Mouse (Mus musculus): ENCODE measurements at regions not wholly inside any gene's neighbourhood (a gene's known extent, or its start where the extent isn't known, plus 50 kb on each side); places are given as distances from the start of the nearest gene placed in this dataset.
A peak's percentile ranks its signal among the peaks of the same experiment; 100 is the strongest.

- no peak for DNase-seq
Measured at GRCm38 (mm10) chr15:60104126-60104525, 87.7 kb upstream of the 4933412E24Rik start.

- DNase-seq: no peak
Measured at GRCm38 (mm10) chr15:60101485-60102280, 85.3 kb upstream of the 4933412E24Rik start.

- peak; percentile 30 to 57 for DNase-seq
Measured at GRCm38 (mm10) chr15:60097141-60097540, 80.7 kb upstream of the 4933412E24Rik start.

DNA sequence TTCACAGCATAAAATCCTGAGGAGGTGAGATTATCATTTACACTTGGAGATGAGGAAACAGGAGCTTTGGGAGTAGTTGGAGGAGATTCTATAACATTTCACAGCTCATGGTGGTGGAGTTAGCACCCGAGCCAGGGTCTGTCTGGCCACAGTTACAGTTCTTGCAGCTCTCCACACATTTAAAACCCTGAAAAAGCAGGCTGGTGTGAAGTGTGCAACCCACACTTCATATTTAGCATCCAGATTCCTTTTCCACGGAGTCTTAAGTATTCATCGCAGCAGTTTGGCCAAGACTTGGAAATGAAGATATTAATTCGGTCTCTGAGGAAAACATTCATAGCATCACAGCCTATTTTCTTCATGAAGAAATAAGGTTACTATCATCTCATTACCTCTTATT, 79.7 kb upstream of the 4933412E24Rik start:
- no peak for DNase-seq

DNA sequence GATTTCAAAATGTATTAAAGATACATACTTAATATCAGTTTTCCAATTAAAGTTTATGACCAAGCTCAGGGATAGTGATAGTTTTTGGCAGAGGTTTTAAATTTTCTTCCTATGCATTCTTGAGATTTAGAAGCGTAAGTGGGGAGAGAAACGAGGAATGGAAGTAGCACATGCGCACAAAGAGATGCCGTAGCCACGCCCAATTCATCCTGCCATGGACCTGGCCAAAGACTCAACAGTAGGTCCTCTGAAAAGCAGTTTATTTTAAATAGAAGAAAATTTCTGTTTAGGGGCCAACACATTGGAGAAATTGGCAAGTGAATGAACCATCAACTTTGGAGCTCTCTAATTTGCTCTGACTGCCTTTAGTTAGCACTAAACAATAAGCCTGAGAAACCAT, 73.5 kb upstream of the 4933412E24Rik start:
- DNase-seq: no peak

DNA sequence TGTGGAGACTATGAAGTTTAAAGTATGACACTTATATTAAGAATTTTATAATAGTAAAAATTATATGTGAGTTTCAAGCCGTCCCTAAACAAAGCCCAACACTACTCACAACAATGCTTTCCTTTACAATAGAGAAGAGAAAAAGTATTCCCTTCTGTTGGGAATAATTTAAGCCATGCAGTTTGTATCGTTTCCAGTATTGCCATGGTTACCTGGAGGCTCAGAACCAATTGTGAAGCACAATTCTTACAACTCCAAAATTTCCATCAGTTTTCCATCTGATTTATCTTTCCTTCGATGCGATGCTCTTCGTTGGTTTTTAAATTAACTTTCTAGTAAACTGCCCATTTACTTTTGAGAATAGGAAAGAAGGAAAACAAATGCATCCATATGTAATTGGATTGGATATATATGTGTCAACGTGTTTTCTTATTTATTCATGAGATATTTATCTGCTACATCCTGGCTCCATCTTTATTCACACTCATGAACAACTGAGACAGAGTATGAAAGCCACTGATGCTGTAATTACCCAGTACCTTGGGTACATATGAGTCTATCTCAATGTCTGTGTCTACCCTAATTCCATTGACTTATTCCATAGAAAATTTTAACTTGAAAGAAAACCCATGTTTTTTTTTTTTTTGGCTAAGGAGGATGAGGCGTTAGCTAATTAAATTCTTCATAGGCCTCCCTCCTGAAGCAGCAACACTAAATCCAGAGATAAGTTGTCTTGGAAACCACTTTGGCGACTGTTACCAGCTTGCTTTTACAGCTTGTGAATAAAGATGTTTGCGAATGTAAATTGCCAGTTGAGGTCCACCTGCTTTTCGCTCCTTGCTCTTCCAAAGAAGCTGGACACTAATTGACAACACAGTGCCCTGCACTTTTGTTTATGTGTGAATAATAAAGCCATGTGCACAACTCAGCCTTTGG, 72.8 kb upstream of the 4933412E24Rik start:
- DNase-seq: no peak
